22 mouse cellular contexts compared by ENCODE assay signal in the genomic region with DNA sequence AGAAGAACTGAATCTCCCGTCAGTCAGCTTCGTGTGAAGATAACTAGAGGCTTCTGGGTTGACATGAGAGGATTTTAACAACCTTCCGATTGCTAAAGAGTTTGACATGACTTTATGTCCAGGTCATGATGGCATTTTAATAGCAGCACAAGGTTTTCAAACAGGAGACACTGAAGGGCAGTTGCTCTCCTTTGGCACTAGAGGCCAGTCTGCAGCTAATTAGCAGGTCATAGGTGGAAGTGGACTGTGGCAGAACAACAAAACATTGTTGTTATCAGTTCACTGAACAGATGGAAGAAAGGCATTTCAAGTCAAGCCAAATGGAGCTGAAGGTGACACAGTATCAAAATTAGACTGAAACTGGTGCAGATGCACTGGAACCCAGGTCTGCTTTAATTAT. TPM values are rescaled to one million over a fixed set of nuclear protein-coding genes. Genes with fewer than 3 reads are reported as not detected.
DNase-seq lines count a peak whose midpoint lies in the region; ATAC-seq and TF ChIP-seq lines count a peak whose summit lies in the region.
"Had no signal": no experiment of that assay in that cellular context is flagged by ENCODE, and none has a peak within 500 bp of the region (broad histone marks: within the 10 kb centered on the region; RNA-seq: fewer than 3 reads in every experiment).

No protein-coding gene starts in this region.

- H3K36me3 ChIP-seq in kidney, adult 2 months (ENCODE audit: control insufficient read depth, insufficient read depth, low read length), result no peaks in the 10 kb centered on the region
- no peaks in the 10 kb centered on the region for H3K36me3 ChIP-seq in lung, postnatal 0 days (ENCODE audit: insufficient read depth, low read length)
- H3K36me3 ChIP-seq in stomach, postnatal 0 days (ENCODE audit: control insufficient read depth, insufficient read depth, low read length), result no peaks in the 10 kb centered on the region
- no peaks in the 10 kb centered on the region for H3K36me3 ChIP-seq in hindbrain, embryonic 16.5 days (ENCODE audit: control insufficient read depth, insufficient read depth, low read length)
- H3K36me3 ChIP-seq: embryonic facial prominence, embryonic 12.5 days; G1E; hindbrain, embryonic 13.5 days; limb, embryonic 15.5 days; lung, embryonic 15.5 days; midbrain, embryonic 10.5 days had no signal

- no peak for DNase-seq in gastrocnemius, adult 2 months
- no peak for DNase-seq in gastrocnemius, postnatal 4 days (ENCODE audit: low spot score in 2 of 2)
- peak; percentile 31 for DNase-seq in kidney, adult 2 months
- no peak for DNase-seq in kidney, adult 8-10 months
- no peak for DNase-seq in lung, postnatal 0 days (ENCODE audit: low spot score)
- DNase-seq in lung, adult 2 months, result no peak
- no peak for DNase-seq in stomach, postnatal 0 days (ENCODE audit: low spot score)
- DNase-seq: adrenal gland, adult 8-10 months; cerebellum, adult 11-12 months; forebrain, postnatal 0 days; gastrocnemius, postnatal 36 days; heart, postnatal 14 days; left cerebral cortex, postnatal 4 days had no signal

- peak; percentile 51 for TF ChIP-seq CTCF in gastrocnemius, adult 2 months (IDR thresholded peaks at IDR 0.05)
- TF ChIP-seq CTCF in kidney, adult 2 months (conservative IDR thresholded peaks at IDR 0.05; ENCODE audit: insufficient read depth, insufficient read length, low read depth, low read length), result no peak
- TF ChIP-seq CTCF in lung, postnatal 0 days (IDR thresholded peaks at IDR 0.05), result peak; percentile 16; the same call in 1 of the 2 replicates
- no peak for TF ChIP-seq CTCF in lung, adult 2 months (IDR thresholded peaks at IDR 0.05; ENCODE audit: insufficient read depth, low read length)
- TF ChIP-seq CTCF in stomach, postnatal 0 days (IDR thresholded peaks at IDR 0.05; ENCODE audit: low read depth), result peak; percentile 16; the same call in 1 of the 2 replicates

- no peak for ATAC-seq in lung, postnatal 0 days
- ATAC-seq in stomach, postnatal 0 days (ENCODE audit: low FRiP score, low TSS enrichment), result no peak
- ATAC-seq in hindbrain, embryonic 16.5 days, result no peak
- ATAC-seq: forebrain, postnatal 0 days had no signal

- no peaks in the 10 kb centered on the region for H3K4me1 ChIP-seq in kidney, adult 2 months (ENCODE audit: control insufficient read depth, insufficient read depth, low read length)
- H3K4me1 ChIP-seq in lung, postnatal 0 days (ENCODE audit: insufficient read depth, low read depth, low read length), result no peaks in the 10 kb centered on the region
- H3K4me1 ChIP-seq in lung, adult 2 months (ENCODE audit: control insufficient read depth, insufficient read depth, low read length), result no peaks in the 10 kb centered on the region
- H3K4me1 ChIP-seq in stomach, postnatal 0 days (replicated peaks; ENCODE audit: control insufficient read depth, insufficient read depth), result no peaks in the 10 kb centered on the region
- peaks cover 3% of the 10 kb centered on the region for H3K4me1 ChIP-seq in hindbrain, embryonic 16.5 days (ENCODE audit: control insufficient read depth, insufficient read depth, low read depth, low read length)

- no peak overlapping the region for H3K9ac ChIP-seq in lung, postnatal 0 days (replicated peaks; ENCODE audit: low read depth)
- no peak overlapping the region for H3K9ac ChIP-seq in stomach, postnatal 0 days (ENCODE audit: low read length)
- no peak overlapping the region for H3K9ac ChIP-seq in hindbrain, embryonic 16.5 days (ENCODE audit: low read depth, low read length)
- H3K9ac ChIP-seq: embryonic facial prominence, embryonic 12.5 days; forebrain, postnatal 0 days; hindbrain, embryonic 13.5 days; limb, embryonic 15.5 days; liver, embryonic 14.5 days; lung, embryonic 15.5 days had no signal

- H3K4me2 ChIP-seq in lung, postnatal 0 days (replicated peaks; ENCODE audit: low read depth, low read length), result no peak overlapping the region
- no peak overlapping the region for H3K4me2 ChIP-seq in stomach, postnatal 0 days (replicated peaks; ENCODE audit: low read depth)
- no peak overlapping the region for H3K4me2 ChIP-seq in hindbrain, embryonic 16.5 days (ENCODE audit: low read length)
- H3K4me2 ChIP-seq: embryonic facial prominence, embryonic 12.5 days; heart, embryonic 11.5 days; hindbrain, embryonic 13.5 days; limb, embryonic 15.5 days; lung, embryonic 15.5 days had no signal

- TF ChIP-seq POLR2A in kidney, adult 2 months (IDR thresholded peaks at IDR 0.05; ENCODE audit: low read depth, low read length), result no peak
- no peak for TF ChIP-seq POLR2A in lung, adult 2 months (IDR thresholded peaks at IDR 0.05; ENCODE audit: borderline replicate concordance, extremely low read depth, low read depth, low read length)

- no peak for TF ChIP-seq EP300 in lung, postnatal 0 days (IDR thresholded peaks at IDR 0.05)
- TF ChIP-seq EP300 in stomach, postnatal 0 days (optimal IDR thresholded peaks at IDR 0.05), result no peak

- H3K27ac ChIP-seq in gastrocnemius, adult 2 months, result no peak overlapping the region
- H3K27ac ChIP-seq in kidney, adult 2 months (ENCODE audit: insufficient read depth, low read depth, low read length), result no peak overlapping the region
- H3K27ac ChIP-seq in lung, postnatal 0 days (ENCODE audit: low read length), result no peak overlapping the region
- H3K27ac ChIP-seq in stomach, postnatal 0 days (replicated peaks), result no peak overlapping the region
- H3K27ac ChIP-seq in hindbrain, embryonic 16.5 days (ENCODE audit: low read depth, low read length), result no peak overlapping the region
- H3K27ac ChIP-seq: embryonic facial prominence, embryonic 12.5 days; hindbrain, embryonic 13.5 days; limb, embryonic 15.5 days; liver, embryonic 14.5 days; lung, embryonic 15.5 days; midbrain, embryonic 10.5 days had no signal

- no peaks in the 10 kb centered on the region for H3K27me3 ChIP-seq in kidney, adult 2 months (replicated peaks; ENCODE audit: control insufficient read depth, insufficient read depth, low read length)
- H3K27me3 ChIP-seq in lung, postnatal 0 days (replicated peaks; ENCODE audit: insufficient read depth, low read length), result no peaks in the 10 kb centered on the region
- H3K27me3 ChIP-seq in stomach, postnatal 0 days (ENCODE audit: control insufficient read depth, insufficient read depth, low read length), result no peaks in the 10 kb centered on the region
- no peaks in the 10 kb centered on the region for H3K27me3 ChIP-seq in hindbrain, embryonic 16.5 days (replicated peaks; ENCODE audit: control insufficient read depth, insufficient read depth, low read length)
- H3K27me3 ChIP-seq: embryonic facial prominence, embryonic 12.5 days; limb, embryonic 15.5 days; lung, embryonic 15.5 days had no signal

- WGBS in kidney, adult 2 months, result 66% methylated on average over 3 of the region's 3 CpGs
- 74% methylated on average over 3 of the region's 3 CpGs for WGBS in lung, postnatal 0 days
- 74% methylated on average over 3 of the region's 3 CpGs for WGBS in lung, adult 2 months
- 79% methylated on average over 3 of the region's 3 CpGs for WGBS in stomach, postnatal 0 days
- WGBS in hindbrain, embryonic 16.5 days, result 91% methylated on average over 3 of the region's 3 CpGs

- intact Hi-C loops in gastrocnemius, adult 2 months (cut with DNase I), result no loop called here

- H3K9me3 ChIP-seq in lung, postnatal 0 days (ENCODE audit: low read length), result no peaks in the 10 kb centered on the region
- no peaks in the 10 kb centered on the region for H3K9me3 ChIP-seq in stomach, postnatal 0 days (ENCODE audit: control insufficient read depth, low read length)
- no peaks in the 10 kb centered on the region for H3K9me3 ChIP-seq in hindbrain, embryonic 16.5 days (ENCODE audit: control insufficient read depth, low read length)
- H3K9me3 ChIP-seq: embryonic facial prominence, embryonic 12.5 days; G1E; hindbrain, embryonic 13.5 days; limb, embryonic 15.5 days; lung, embryonic 15.5 days; midbrain, embryonic 10.5 days had no signal

- H3K4me3 ChIP-seq in gastrocnemius, adult 2 months, result no peak overlapping the region
- no peak overlapping the region for H3K4me3 ChIP-seq in kidney, adult 2 months (ENCODE audit: insufficient read depth, low read depth, low read length)
- no peak overlapping the region for H3K4me3 ChIP-seq in lung, postnatal 0 days (ENCODE audit: low read depth, low read length)
- no peak overlapping the region for H3K4me3 ChIP-seq in lung, adult 2 months (replicated peaks; ENCODE audit: extremely low read depth, low read depth, low read length)
- no peak overlapping the region for H3K4me3 ChIP-seq in stomach, postnatal 0 days (ENCODE audit: low read depth, low read length)
- H3K4me3 ChIP-seq in hindbrain, embryonic 16.5 days (ENCODE audit: low read length), result no peak overlapping the region
- H3K4me3 ChIP-seq: embryonic facial prominence, embryonic 12.5 days; hindbrain, embryonic 13.5 days; limb, embryonic 15.5 days; lung, embryonic 15.5 days; midbrain, embryonic 10.5 days had no signal

RNA-seq across cellular contexts. Expression of gene Pigk, which starts 4.0 kb away (rescaled TPM):
- total RNA-seq in gastrocnemius, adult 2 months (2021), result 10 to 100 TPM; 16.6 to 23.0 TPM
- total RNA-seq in gastrocnemius, postnatal 4 days (2021), result 10 to 100 TPM; 39.4 to 39.5 TPM
- 13.4 and 14.9 TPM in 2 replicates for polyA plus RNA-seq in kidney, adult 2 months (2012; rRNA removed)
- 41.5 and 44.6 TPM in 2 replicates for polyA plus RNA-seq in lung, postnatal 0 days (2015; fragmentation: Nextera tagmentation; extraction: Ambion mirVana)
- polyA plus RNA-seq in lung, adult 2 months (2012; rRNA removed), result 7.6 and 12.2 TPM in 2 replicates
- polyA plus RNA-seq in stomach, postnatal 0 days (2015; fragmentation: Nextera tagmentation; extraction: Ambion mirVana), result 36.8 and 40.9 TPM in 2 replicates
- polyA plus RNA-seq in hindbrain, embryonic 16.5 days (2015; fragmentation: Nextera tagmentation; extraction: Ambion mirVana), result 44.5 and 58.1 TPM in 2 replicates

RNA-seq across cellular contexts. Expression of gene Ak5, which starts 41.8 kb away (rescaled TPM):
- total RNA-seq in gastrocnemius, adult 2 months (2021), result under 1 TPM in 1 of 2 experiments, not detected in 1; 0.33 TPM
- total RNA-seq in gastrocnemius, postnatal 4 days (2021), result 1 to 10 TPM; 4.0 to 4.5 TPM
- polyA plus RNA-seq in kidney, adult 2 months (2012; rRNA removed), result 2.0 and 3.3 TPM in 2 replicates
- polyA plus RNA-seq in lung, postnatal 0 days (2015; fragmentation: Nextera tagmentation; extraction: Ambion mirVana), result 0.47 and 0.49 TPM in 2 replicates
- 0.17 and 0.31 TPM in 2 replicates for polyA plus RNA-seq in lung, adult 2 months (2012; rRNA removed)
- polyA plus RNA-seq in stomach, postnatal 0 days (2015; fragmentation: Nextera tagmentation; extraction: Ambion mirVana), result 0.92 and 1.9 TPM in 2 replicates
- polyA plus RNA-seq in hindbrain, embryonic 16.5 days (2015; fragmentation: Nextera tagmentation; extraction: Ambion mirVana), result 19.7 and 20.7 TPM in 2 replicates
- polyA plus RNA-seq: G1E had no signal

Comparison
In these comparisons a context has a peak if more than half of its experiments do, and no peak if none do; other contexts are left out.
1. CTCF ChIP-seq: peak in gastrocnemius, adult 2 months (single experiment), lung, postnatal 0 days (single experiment) and stomach, postnatal 0 days (single experiment); none in kidney, adult 2 months (single experiment) and lung, adult 2 months (single experiment).